ENCODE assay signal across 8 mouse cellular contexts in genomic region chr17:56290388-56291170, GRCm38 (mm10). TPM values are rescaled to one million over a fixed set of nuclear protein-coding genes. Genes with fewer than 3 reads are reported as not detected.
A peak's percentile ranks its signal among the peaks of the same experiment; 100 is the strongest.
DNase-seq lines count a peak whose midpoint lies in the region; ATAC-seq lines count a peak whose summit lies in the region.

No protein-coding gene starts in this region.

- ATAC-seq in embryonic facial prominence, embryonic 14.5 days (ENCODE audit: low read depth) = peak; percentile 87
- ATAC-seq in heart, embryonic 11.5 days (replicated peaks; ENCODE audit: insufficient number of reproducible peaks, low FRiP score, low TSS enrichment) = peak; percentile 89
- ATAC-seq in kidney, embryonic 14.5 days (ENCODE audit: low FRiP score, low TSS enrichment) = peak; percentile 87
- peak; percentile 88 for ATAC-seq in liver, embryonic 16.5 days (ENCODE audit: low read depth)
- peak; percentile 75 for ATAC-seq in neural tube, embryonic 11.5 days (ENCODE audit: insufficient read depth, low FRiP score, low TSS enrichment)

- WGBS in embryonic facial prominence, embryonic 14.5 days = 3% methylated on average over 17 of the region's 17 CpGs
- 3% methylated on average over 17 of the region's 17 CpGs for WGBS in heart, embryonic 11.5 days (ENCODE audit: insufficient replicate concordance)
- 4% methylated on average over 17 of the region's 17 CpGs for WGBS in kidney, embryonic 14.5 days
- 1% methylated on average over 17 of the region's 17 CpGs for WGBS in liver, embryonic 16.5 days (ENCODE audit: insufficient replicate concordance)
- WGBS in neural tube, embryonic 11.5 days = 3% methylated on average over 17 of the region's 17 CpGs

- peak overlapping the region; percentile 97 for H3K27ac ChIP-seq in embryonic facial prominence, embryonic 14.5 days (replicated peaks; ENCODE audit: low read depth, low read length)
- H3K27ac ChIP-seq in heart, embryonic 11.5 days (ENCODE audit: low read depth, low read length) = peak overlapping the region; percentile 95
- H3K27ac ChIP-seq in kidney, embryonic 14.5 days (ENCODE audit: low read depth, low read length) = peak overlapping the region; percentile 91
- peak overlapping the region; percentile 90 for H3K27ac ChIP-seq in liver, embryonic 16.5 days (ENCODE audit: low read length)
- 0 out of 2 replicates have a peak overlapping the region, but pooled peaks have one; percentile 35 for H3K27ac ChIP-seq in neural tube, embryonic 11.5 days (ENCODE audit: low read depth, low read length)

- H3K4me1 ChIP-seq in embryonic facial prominence, embryonic 14.5 days (ENCODE audit: control insufficient read depth, insufficient read depth, low read length) = peaks cover 28% of the 10 kb centered on the region
- peaks cover 24% of the 10 kb centered on the region for H3K4me1 ChIP-seq in heart, embryonic 11.5 days (ENCODE audit: control insufficient read depth, insufficient read depth, low read length)
- H3K4me1 ChIP-seq in kidney, embryonic 14.5 days (ENCODE audit: control insufficient read depth, insufficient read depth, low read length) = peaks cover 28% of the 10 kb centered on the region
- peaks cover 60% of the 10 kb centered on the region for H3K4me1 ChIP-seq in liver, embryonic 16.5 days (ENCODE audit: control insufficient read depth, low read depth, low read length)
- H3K4me1 ChIP-seq in neural tube, embryonic 11.5 days (ENCODE audit: control insufficient read depth, insufficient read depth, low read length) = peaks cover 10% of the 10 kb centered on the region

- H3K9me3 ChIP-seq in embryonic facial prominence, embryonic 14.5 days (ENCODE audit: control insufficient read depth, low read length) = no peaks in the 10 kb centered on the region
- H3K9me3 ChIP-seq in heart, embryonic 11.5 days (replicated peaks; ENCODE audit: control insufficient read depth, low read length) = no peaks in the 10 kb centered on the region
- H3K9me3 ChIP-seq in kidney, embryonic 14.5 days (ENCODE audit: control insufficient read depth, low read length) = no peaks in the 10 kb centered on the region
- no peaks in the 10 kb centered on the region for H3K9me3 ChIP-seq in liver, embryonic 16.5 days (replicated peaks; ENCODE audit: control insufficient read depth, low read length)
- H3K9me3 ChIP-seq in neural tube, embryonic 11.5 days (ENCODE audit: control insufficient read depth, low read length) = no peaks in the 10 kb centered on the region

- peaks cover 16% of the 10 kb centered on the region for H3K36me3 ChIP-seq in embryonic facial prominence, embryonic 14.5 days (ENCODE audit: control insufficient read depth, insufficient read depth, low read length)
- H3K36me3 ChIP-seq in heart, embryonic 11.5 days (ENCODE audit: control insufficient read depth, insufficient read depth, low read length) = peaks cover 11% of the 10 kb centered on the region; the same call in 1 of the 2 replicates
- H3K36me3 ChIP-seq in kidney, embryonic 14.5 days (ENCODE audit: control insufficient read depth, insufficient read depth, low read length) = peaks cover 14% of the 10 kb centered on the region
- peaks cover 5% of the 10 kb centered on the region for H3K36me3 ChIP-seq in liver, embryonic 16.5 days (ENCODE audit: control insufficient read depth, insufficient read depth)
- peaks cover 2% of the 10 kb centered on the region; the same call in 1 of the 2 replicates for H3K36me3 ChIP-seq in neural tube, embryonic 11.5 days (ENCODE audit: control insufficient read depth, insufficient read depth, low read length)

- H3K4me2 ChIP-seq in embryonic facial prominence, embryonic 14.5 days (ENCODE audit: low read depth, low read length) = peak overlapping the region; percentile 58
- H3K4me2 ChIP-seq in heart, embryonic 11.5 days = peak overlapping the region; percentile 88
- peak overlapping the region; percentile 63 for H3K4me2 ChIP-seq in kidney, embryonic 14.5 days (replicated peaks; ENCODE audit: low read depth, low read length)
- H3K4me2 ChIP-seq in liver, embryonic 16.5 days (ENCODE audit: low read depth, low read length) = peak overlapping the region; percentile 70
- H3K4me2 ChIP-seq in neural tube, embryonic 11.5 days (ENCODE audit: low read depth) = peak overlapping the region; percentile 63

- H3K4me3 ChIP-seq in embryonic facial prominence, embryonic 14.5 days (ENCODE audit: low read depth, low read length) = peak overlapping the region; percentile 58
- H3K4me3 ChIP-seq in heart, embryonic 11.5 days (ENCODE audit: low read depth, low read length) = peak overlapping the region; percentile 67
- H3K4me3 ChIP-seq in kidney, embryonic 14.5 days (ENCODE audit: low read length) = peak overlapping the region; percentile 41
- H3K4me3 ChIP-seq in liver, embryonic 16.5 days (ENCODE audit: low read depth, low read length) = peak overlapping the region; percentile 56
- peak overlapping the region; percentile 42 for H3K4me3 ChIP-seq in neural tube, embryonic 11.5 days (ENCODE audit: low read depth, low read length)

- H3K27me3 ChIP-seq in embryonic facial prominence, embryonic 14.5 days (replicated peaks; ENCODE audit: control insufficient read depth, insufficient read depth, low read length) = no peaks in the 10 kb centered on the region
- no peaks in the 10 kb centered on the region for H3K27me3 ChIP-seq in heart, embryonic 11.5 days (ENCODE audit: control insufficient read depth, insufficient read depth, low read length)
- no peaks in the 10 kb centered on the region for H3K27me3 ChIP-seq in kidney, embryonic 14.5 days (ENCODE audit: control insufficient read depth, insufficient read depth, low read length)
- no peaks in the 10 kb centered on the region for H3K27me3 ChIP-seq in liver, embryonic 16.5 days (ENCODE audit: control insufficient read depth, insufficient read depth, low read depth, low read length)
- H3K27me3 ChIP-seq in neural tube, embryonic 11.5 days (ENCODE audit: control insufficient read depth, insufficient read depth, low read length) = no peaks in the 10 kb centered on the region

- peak overlapping the region; percentile 70 for H3K9ac ChIP-seq in embryonic facial prominence, embryonic 14.5 days (ENCODE audit: low read depth, low read length)
- peak overlapping the region; percentile 83 for H3K9ac ChIP-seq in heart, embryonic 11.5 days (ENCODE audit: low read depth, low read length)
- peak overlapping the region; percentile 57 for H3K9ac ChIP-seq in kidney, embryonic 14.5 days (ENCODE audit: low read depth, low read length)
- peak overlapping the region; percentile 54 for H3K9ac ChIP-seq in liver, embryonic 16.5 days (ENCODE audit: low read depth, low read length)
- H3K9ac ChIP-seq in neural tube, embryonic 11.5 days (ENCODE audit: low read length) = peak overlapping the region; percentile 48

- peak; percentile 89 for DNase-seq in A20 (ENCODE audit: low read depth, low spot score)
- peak; percentile 98 for DNase-seq in adipocyte (ENCODE audit: low spot score)
- peak; percentile 96 for DNase-seq in embryonic facial prominence, embryonic 14.5 days (ENCODE audit: low spot score)
- peak; percentile 90 for DNase-seq in neural tube, embryonic 11.5 days (ENCODE audit: low spot score)
- DNase-seq in thymus, postnatal 0 days (ENCODE audit: low spot score) = peak; percentile 93

RNA-seq across cellular contexts. Expression of gene Plin3, which starts 2.1 kb away (rescaled TPM):
- 76.9 and 88.4 TPM in 2 replicates for polyA plus RNA-seq in embryonic facial prominence, embryonic 14.5 days (2014; fragmentation: Nextera tagmentation; extraction: Ambion mirVana)
- 58.8 and 77.3 TPM in 2 replicates for polyA plus RNA-seq in heart, embryonic 11.5 days (2014; fragmentation: Nextera tagmentation; extraction: Ambion mirVana)
- polyA plus RNA-seq in kidney, embryonic 14.5 days (2014; fragmentation: Nextera tagmentation; extraction: Ambion mirVana) = 65.2 and 68.7 TPM in 2 replicates
- polyA plus RNA-seq in liver, embryonic 16.5 days (2015; fragmentation: Nextera tagmentation; extraction: Ambion mirVana) = 35.9 and 37.6 TPM in 2 replicates
- 33.0 and 37.8 TPM in 2 replicates for polyA plus RNA-seq in neural tube, embryonic 11.5 days (2014; fragmentation: Nextera tagmentation; extraction: Ambion mirVana)
- polyA plus RNA-seq in thymus, postnatal 0 days (2015; fragmentation: Nextera tagmentation; extraction: Ambion mirVana) = 59.5 TPM in 2 replicates

RNA-seq across cellular contexts. Expression of gene Arrdc5, which starts 9.5 kb away (rescaled TPM):
- not detected in 2 replicates for polyA plus RNA-seq in embryonic facial prominence, embryonic 14.5 days (2014; fragmentation: Nextera tagmentation; extraction: Ambion mirVana)
- not detected in 2 replicates for polyA plus RNA-seq in heart, embryonic 11.5 days (2014; fragmentation: Nextera tagmentation; extraction: Ambion mirVana)
- not detected in 2 replicates for polyA plus RNA-seq in kidney, embryonic 14.5 days (2014; fragmentation: Nextera tagmentation; extraction: Ambion mirVana)
- not detected in 2 replicates for polyA plus RNA-seq in liver, embryonic 16.5 days (2015; fragmentation: Nextera tagmentation; extraction: Ambion mirVana)
- not detected in 2 replicates for polyA plus RNA-seq in neural tube, embryonic 11.5 days (2014; fragmentation: Nextera tagmentation; extraction: Ambion mirVana)
- 0.84 and 1.8 TPM in 2 replicates for polyA plus RNA-seq in thymus, postnatal 0 days (2015; fragmentation: Nextera tagmentation; extraction: Ambion mirVana)

RNA-seq across cellular contexts. Expression of gene Uhrf1, which starts 12.5 kb away (rescaled TPM):
- polyA plus RNA-seq in embryonic facial prominence, embryonic 14.5 days (2014; fragmentation: Nextera tagmentation; extraction: Ambion mirVana) = 74.8 and 90.9 TPM in 2 replicates
- polyA plus RNA-seq in heart, embryonic 11.5 days (2014; fragmentation: Nextera tagmentation; extraction: Ambion mirVana) = 53.0 and 62.4 TPM in 2 replicates
- polyA plus RNA-seq in kidney, embryonic 14.5 days (2014; fragmentation: Nextera tagmentation; extraction: Ambion mirVana) = 104 and 143 TPM in 2 replicates
- 86.0 and 89.7 TPM in 2 replicates for polyA plus RNA-seq in liver, embryonic 16.5 days (2015; fragmentation: Nextera tagmentation; extraction: Ambion mirVana)
- polyA plus RNA-seq in neural tube, embryonic 11.5 days (2014; fragmentation: Nextera tagmentation; extraction: Ambion mirVana) = 116 and 128 TPM in 2 replicates
- 234 and 264 TPM in 2 replicates for polyA plus RNA-seq in thymus, postnatal 0 days (2015; fragmentation: Nextera tagmentation; extraction: Ambion mirVana)

RNA-seq across cellular contexts. Expression of gene Ticam1, which starts 14.0 kb away (rescaled TPM):
- 6.9 and 8.1 TPM in 2 replicates for polyA plus RNA-seq in embryonic facial prominence, embryonic 14.5 days (2014; fragmentation: Nextera tagmentation; extraction: Ambion mirVana)
- 10.4 and 11.4 TPM in 2 replicates for polyA plus RNA-seq in heart, embryonic 11.5 days (2014; fragmentation: Nextera tagmentation; extraction: Ambion mirVana)
- polyA plus RNA-seq in kidney, embryonic 14.5 days (2014; fragmentation: Nextera tagmentation; extraction: Ambion mirVana) = 4.1 and 7.2 TPM in 2 replicates
- polyA plus RNA-seq in liver, embryonic 16.5 days (2015; fragmentation: Nextera tagmentation; extraction: Ambion mirVana) = 3.4 and 4.2 TPM in 2 replicates
- 2.4 and 2.5 TPM in 2 replicates for polyA plus RNA-seq in neural tube, embryonic 11.5 days (2014; fragmentation: Nextera tagmentation; extraction: Ambion mirVana)
- 2.5 and 3.0 TPM in 2 replicates for polyA plus RNA-seq in thymus, postnatal 0 days (2015; fragmentation: Nextera tagmentation; extraction: Ambion mirVana)

RNA-seq across cellular contexts. Expression of gene Fem1a, which starts 34.0 kb away (rescaled TPM):
- polyA plus RNA-seq in embryonic facial prominence, embryonic 14.5 days (2014; fragmentation: Nextera tagmentation; extraction: Ambion mirVana) = 19.6 and 20.5 TPM in 2 replicates
- 17.9 and 19.3 TPM in 2 replicates for polyA plus RNA-seq in heart, embryonic 11.5 days (2014; fragmentation: Nextera tagmentation; extraction: Ambion mirVana)
- polyA plus RNA-seq in kidney, embryonic 14.5 days (2014; fragmentation: Nextera tagmentation; extraction: Ambion mirVana) = 10.5 and 14.3 TPM in 2 replicates
- 5.2 and 5.7 TPM in 2 replicates for polyA plus RNA-seq in liver, embryonic 16.5 days (2015; fragmentation: Nextera tagmentation; extraction: Ambion mirVana)
- 16.8 and 18.3 TPM in 2 replicates for polyA plus RNA-seq in neural tube, embryonic 11.5 days (2014; fragmentation: Nextera tagmentation; extraction: Ambion mirVana)
- 11.1 and 12.9 TPM in 2 replicates for polyA plus RNA-seq in thymus, postnatal 0 days (2015; fragmentation: Nextera tagmentation; extraction: Ambion mirVana)

Comparison
In these comparisons a context has a peak if more than half of its experiments do, and no peak if none do; other contexts are left out.
1. Peak in every context shown above with its lines: DNase-seq, ATAC-seq, H3K4me3 ChIP-seq and H3K27ac ChIP-seq.
2. H3K27ac ChIP-seq: peak in every context shown above with its lines; median percentile 97 in embryonic facial prominence, embryonic 14.5 days; 95 in heart, embryonic 11.5 days; 91 in kidney, embryonic 14.5 days; 90 in liver, embryonic 16.5 days; 35 in neural tube, embryonic 11.5 days.